Mouse (Mus musculus): ENCODE measurements around the gene Man2c1. TPM values are rescaled to one million over a fixed set of nuclear protein-coding genes. Genes with fewer than 3 reads are reported as not detected.

The Man2c1 gene
- polyA plus RNA-seq, 1 experiment from 2014 or later, result 77.5 TPM

GRCm38 (mm10) chr9:57158506-57158905 is 28.0 kb downstream of the Man2c1 start:
- whole genome bisulfite sequencing, result 36% methylated on average over 11 of the region's 11 CpGs
- Histone ChIP-seq H3K36me3 (peaks cover 17% of the 10 kb centered on the region), H3K9ac (peak overlapping the region; percentile 81), H3K27me3 (no peaks in the 10 kb centered on the region; the same call in 1 of the 2 replicates), H3K4me3 (peak overlapping the region; percentile 86), H3K27ac (no peak overlapping the region), H3K9me3 (no peaks in the 10 kb centered on the region), H3K4me2 (peak overlapping the region; percentile 95), H3K4me1 (peaks cover 9% of the 10 kb centered on the region)
- no peak for ATAC-seq (ENCODE audit: insufficient number of reproducible peaks, insufficient read depth, low FRiP score, low TSS enrichment, low read depth)

- H3K4me1 ChIP-seq, result peaks cover 3% of the 10 kb centered on the region
- 23% methylated on average over 3 of the region's 3 CpGs for WGBS
- H3K36me3 ChIP-seq, result no peaks in the 10 kb centered on the region
- no peak overlapping the region for H3K9ac ChIP-seq
- H3K9me3 ChIP-seq, result no peaks in the 10 kb centered on the region
- H3K4me3 ChIP-seq, result no peak overlapping the region
- no peak for ATAC-seq (ENCODE audit: insufficient number of reproducible peaks, insufficient read depth, low FRiP score, low TSS enrichment, low read depth)
- H3K4me2 ChIP-seq, result no peak overlapping the region
- H3K27ac ChIP-seq, result no peak overlapping the region
- H3K27me3 ChIP-seq, result no peaks in the 10 kb centered on the region; the same call in 1 of the 2 replicates
These were observed 32.0 kb downstream of the Man2c1 start for GRCm38 (mm10) chr9:57162496-57162895.

- H3K4me2 ChIP-seq, result no peak overlapping the region
- H3K27ac ChIP-seq, result no peak overlapping the region
- no peaks in the 10 kb centered on the region for H3K36me3 ChIP-seq
- H3K27me3 ChIP-seq, result no peaks in the 10 kb centered on the region; the same call in 1 of the 2 replicates
- H3K4me1 ChIP-seq, result no peaks in the 10 kb centered on the region
- no peak for ATAC-seq (ENCODE audit: insufficient number of reproducible peaks, insufficient read depth, low FRiP score, low TSS enrichment, low read depth)
- 52% methylated on average over 2 of the region's 2 CpGs for WGBS
- H3K4me3 ChIP-seq, result no peak overlapping the region
- no peak overlapping the region for H3K9ac ChIP-seq
- no peaks in the 10 kb centered on the region for H3K9me3 ChIP-seq
These were observed 32.6 kb downstream of the Man2c1 start for GRCm38 (mm10) chr9:57163137-57163536.

- no peaks in the 10 kb centered on the region for H3K9me3 ChIP-seq
- H3K36me3 ChIP-seq, result no peaks in the 10 kb centered on the region
- 89% methylated on average over 2 of the region's 2 CpGs for WGBS
- H3K4me3 ChIP-seq, result no peak overlapping the region
- no peaks in the 10 kb centered on the region; the same call in 1 of the 2 replicates for H3K27me3 ChIP-seq
- no peak overlapping the region for H3K9ac ChIP-seq
- no peak for ATAC-seq (ENCODE audit: insufficient number of reproducible peaks, insufficient read depth, low FRiP score, low TSS enrichment, low read depth)
- H3K4me1 ChIP-seq, result no peaks in the 10 kb centered on the region
- H3K27ac ChIP-seq, result no peak overlapping the region
- no peak overlapping the region for H3K4me2 ChIP-seq
These were observed 35.7 kb downstream of the Man2c1 start for GRCm38 (mm10) chr9:57166173-57166572.

- Histone ChIP-seq H3K27ac (no peak overlapping the region), H3K36me3 (no peaks in the 10 kb centered on the region), H3K9me3 (no peaks in the 10 kb centered on the region), H3K4me2 (no peak overlapping the region), H3K9ac (no peak overlapping the region), H3K4me3 (no peak overlapping the region), H3K27me3 (no peaks in the 10 kb centered on the region), H3K4me1 (no peaks in the 10 kb centered on the region)
- ATAC-seq (ENCODE audit: insufficient number of reproducible peaks, insufficient read depth, low FRiP score, low TSS enrichment, low read depth), result no peak
- 86% methylated on average over 5 of the region's 5 CpGs for WGBS
These were observed 37.9 kb downstream of the Man2c1 start for GRCm38 (mm10) chr9:57168411-57168810.

Other genes starting within 250 kb of the Man2c1 start
- 11.5 and 13.1 TPM in 2 replicates for gene Snx33, start 202.3 kb upstream of the Man2c1 start, polyA plus RNA-seq (2015; fragmentation: Nextera tagmentation; extraction: Ambion mirVana)
- 88.1 and 93.9 TPM in 2 replicates for gene Imp3, start 193.2 kb upstream of the Man2c1 start, polyA plus RNA-seq (2015; fragmentation: Nextera tagmentation; extraction: Ambion mirVana)
- gene Snupn, start 179.8 kb upstream of the Man2c1 start, polyA plus RNA-seq (2015; fragmentation: Nextera tagmentation; extraction: Ambion mirVana), result 26.9 and 31.8 TPM in 2 replicates
- gene Ptpn9, start 135.8 kb upstream of the Man2c1 start, polyA plus RNA-seq (2015; fragmentation: Nextera tagmentation; extraction: Ambion mirVana), result 28.6 and 30.7 TPM in 2 replicates
- gene Sin3a, start 58.6 kb upstream of the Man2c1 start, polyA plus RNA-seq (2015; fragmentation: Nextera tagmentation; extraction: Ambion mirVana), result 35.2 and 45.1 TPM in 2 replicates
- 7.2 and 10.1 TPM in 2 replicates for gene Neil1, start 17.6 kb downstream of the Man2c1 start, polyA plus RNA-seq (2015; fragmentation: Nextera tagmentation; extraction: Ambion mirVana)
- gene Commd4, start 27.6 kb downstream of the Man2c1 start, polyA plus RNA-seq (2015; fragmentation: Nextera tagmentation; extraction: Ambion mirVana), result 91.8 and 97.7 TPM in 2 replicates
- not detected in 2 replicates for gene Trcg1, start 105.9 kb downstream of the Man2c1 start, polyA plus RNA-seq (2015; fragmentation: Nextera tagmentation; extraction: Ambion mirVana)
- gene 1700017B05Rik, start 131.9 kb downstream of the Man2c1 start, polyA plus RNA-seq (2015; fragmentation: Nextera tagmentation; extraction: Ambion mirVana), result 18.1 and 18.8 TPM in 2 replicates